Mouse (Mus musculus) midbrain, embryonic 14.5 days (tissue): ENCODE measurements around the gene Mbd5. TPM values are rescaled to one million over a fixed set of nuclear protein-coding genes. Genes with fewer than 3 reads are reported as not detected.
A peak's percentile ranks its signal among the peaks of the same experiment; 100 is the strongest.

ENCODE experiments used
- ATAC-seq: fragments of 200-750 bp; cut with Nextera tagmentation; 2 replicates; pipeline ENCODE4 v1.8.0; 2017; ENCODE audit warnings: moderate number of reproducible peaks, moderate library complexity; ENCODE audit not compliant: low FRiP score, low TSS enrichment
- DNase-seq: peaks from one replicate; pipeline ENCODE4 v3.0.0-alpha.2; 2015
- H3K27ac ChIP-seq: fragments of 300-500 bp; sonication (generic); replicated peaks from 2 replicates; pipeline ENCODE4 v1.5.1; 2014; ENCODE audit warnings: mild to moderate bottlenecking, low read depth, low read length, moderate library complexity
- H3K27me3 ChIP-seq: fragments of 300-500 bp; sonication (generic); 2 replicates; pipeline ENCODE4 v1.6.1; 2014; ENCODE audit warnings: low read length, control low read depth, mixed read lengths; ENCODE audit not compliant: control insufficient read depth, insufficient read depth
- H3K36me3 ChIP-seq: fragments of 300-500 bp; sonication (generic); 2 replicates; pipeline ENCODE4 v1.6.1; 2014; ENCODE audit warnings: low read length, control low read depth; ENCODE audit not compliant: control insufficient read depth, insufficient read depth
- H3K4me1 ChIP-seq: fragments of 300-500 bp; sonication (generic); 2 replicates; pipeline ENCODE4 v1.6.1; 2014; ENCODE audit warnings: mild to moderate bottlenecking, antibody characterized with exemption, low read length, control low read depth; ENCODE audit not compliant: control insufficient read depth, insufficient read depth
- H3K4me2 ChIP-seq: fragments of 300-500 bp; sonication (generic); 2 replicates; pipeline ENCODE4 v1.6.1; 2014; ENCODE audit warnings: mild to moderate bottlenecking, low read length, moderate library complexity
- H3K4me3 ChIP-seq: fragments of 300-500 bp; sonication (generic); replicated peaks from 2 replicates; pipeline ENCODE4 v1.5.1; 2014; ENCODE audit warnings: low read depth, low read length
- H3K9ac ChIP-seq: fragments of 300-500 bp; sonication (generic); replicated peaks from 2 replicates; pipeline ENCODE4 v1.6.1; 2014; ENCODE audit warnings: mild to moderate bottlenecking, low read length, moderate library complexity
- H3K9me3 ChIP-seq: fragments of 300-500 bp; sonication (generic); 2 replicates; pipeline ENCODE4 v1.6.1; 2016; ENCODE audit warnings: low read length, control low read depth, mixed read lengths; ENCODE audit not compliant: control insufficient read depth
- WGBS: fragments of 180-500 bp; shearing (Covaris S2); extraction: QIAGEN DNeasy Blood & Tissue Kit; methylation state at CpG from one replicate; pipeline ENCODE4 v1.1.7; 2014; 5-methylcytosine and 5-hydroxymethylcytosine counted together
- polyA plus RNA-seq: library from polyadenylated mRNA; unstranded; fragments of >200 nt; fragmentation: Nextera tagmentation; extraction: Ambion mirVana; gene quantifications from 2 replicates; pipeline ENCODE4 v1.2.1, GENCODE M21; 2014

Gene Mbd5
- polyA plus RNA-seq, 1 experiment from 2014 or later, result 40.5 TPM

DNA sequence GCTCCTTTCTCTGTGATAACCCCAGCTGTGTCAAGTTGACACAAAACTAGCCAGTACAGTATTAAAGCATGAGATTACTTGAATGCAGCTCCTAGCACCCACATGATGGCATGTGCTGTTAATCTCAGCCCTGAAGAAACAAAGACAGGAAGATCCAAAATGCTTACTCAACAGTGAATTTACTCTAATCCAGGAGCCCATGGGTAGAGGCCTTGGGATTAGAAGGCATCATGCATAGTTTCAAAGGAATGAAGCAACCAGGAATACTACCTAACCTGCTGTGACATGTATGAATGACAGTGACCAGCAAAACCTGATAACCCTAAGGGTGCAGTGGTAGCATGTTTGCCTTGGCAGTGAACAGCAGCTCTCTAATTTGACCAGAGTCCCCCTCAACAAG is 159.6 kb downstream of the Mbd5 start:
- Histone ChIP-seq H3K9me3 (no peaks in the 10 kb centered on the region), H3K4me1 (no peaks in the 10 kb centered on the region), H3K36me3 (no peaks in the 10 kb centered on the region), H3K27ac (no peak overlapping the region), H3K4me3 (no peak overlapping the region), H3K4me2 (no peak overlapping the region), H3K9ac (no peak overlapping the region), H3K27me3 (no peaks in the 10 kb centered on the region)
- ATAC-seq (no peak), DNase-seq (no peak)

- no peak overlapping the region for H3K9ac ChIP-seq
- no peaks in the 10 kb centered on the region for H3K4me1 ChIP-seq
- H3K4me3 ChIP-seq, result no peak overlapping the region
- no peaks in the 10 kb centered on the region for H3K36me3 ChIP-seq
- WGBS, result 94% methylated on average over 6 of the region's 6 CpGs
- DNase-seq (no peak), ATAC-seq (no peak)
- H3K27ac ChIP-seq, result no peak overlapping the region
- no peak overlapping the region for H3K4me2 ChIP-seq
- H3K9me3 ChIP-seq, result no peaks in the 10 kb centered on the region
- no peaks in the 10 kb centered on the region for H3K27me3 ChIP-seq
These were observed 170.6 kb downstream of the Mbd5 start for GRCm38 (mm10) chr2:49119875-49120274.

DNA sequence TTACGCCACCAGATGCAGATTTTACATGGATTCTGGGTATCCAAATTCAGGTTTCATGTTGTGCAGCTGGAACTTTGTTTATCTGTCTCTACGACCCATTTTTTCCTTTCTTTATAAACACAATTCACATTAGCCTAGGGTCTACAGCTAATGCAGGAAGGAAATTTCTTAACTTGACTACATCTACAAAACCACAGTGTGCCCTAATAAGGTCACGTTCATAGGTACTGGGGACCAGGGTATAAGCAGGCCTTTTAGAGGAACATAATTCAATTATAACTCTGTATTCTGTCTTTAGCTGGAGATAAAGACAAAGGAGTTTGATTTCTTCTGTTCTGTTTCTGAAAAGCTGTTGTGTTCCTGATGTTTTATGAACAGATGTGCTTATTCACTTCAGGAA is 172.3 kb downstream of the Mbd5 start:
- no peaks in the 10 kb centered on the region for H3K4me1 ChIP-seq
- DNase-seq (no peak), ATAC-seq (no peak)
- H3K27me3 ChIP-seq, result no peaks in the 10 kb centered on the region
- H3K4me2 ChIP-seq, result no peak overlapping the region
- H3K27ac ChIP-seq, result no peak overlapping the region
- H3K36me3 ChIP-seq, result no peaks in the 10 kb centered on the region
- H3K9me3 ChIP-seq, result no peaks in the 10 kb centered on the region
- H3K4me3 ChIP-seq, result no peak overlapping the region
- no peak overlapping the region for H3K9ac ChIP-seq
- 94% methylated on average over 3 of the region's 3 CpGs for WGBS

DNA sequence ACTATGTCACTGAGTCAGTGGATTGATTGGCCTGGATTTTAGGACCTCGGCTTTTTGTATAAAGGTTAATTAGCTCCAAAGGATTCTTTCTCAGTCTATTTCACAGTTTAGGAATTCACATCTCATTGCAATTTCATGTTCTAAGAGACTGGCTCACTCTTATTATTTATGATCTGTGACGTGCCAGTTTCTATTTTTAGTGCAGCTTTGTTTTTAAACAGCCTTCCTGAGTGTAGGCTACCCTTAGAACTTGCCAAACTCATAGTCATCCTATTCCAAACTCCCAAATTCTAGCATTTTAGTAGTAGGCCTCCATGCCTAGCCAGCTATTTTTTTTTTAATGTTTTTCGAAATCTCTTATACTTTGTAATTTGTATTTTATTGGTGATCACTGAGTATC is 192.9 kb downstream of the Mbd5 start:
- Histone ChIP-seq H3K9me3 (no peaks in the 10 kb centered on the region), H3K27me3 (no peaks in the 10 kb centered on the region), H3K9ac (no peak overlapping the region), H3K36me3 (no peaks in the 10 kb centered on the region), H3K4me2 (no peak overlapping the region), H3K4me1 (no peaks in the 10 kb centered on the region), H3K4me3 (no peak overlapping the region), H3K27ac (no peak overlapping the region)
- 86% methylated on average over 3 of the region's 3 CpGs for WGBS
- no peak for ATAC-seq
- no peak for DNase-seq

- Histone ChIP-seq H3K27ac (no peak overlapping the region), H3K4me2 (no peak overlapping the region), H3K4me3 (no peak overlapping the region), H3K36me3 (no peaks in the 10 kb centered on the region), H3K4me1 (no peaks in the 10 kb centered on the region), H3K9me3 (no peaks in the 10 kb centered on the region), H3K27me3 (no peaks in the 10 kb centered on the region), H3K9ac (no peak overlapping the region)
- no peak for ATAC-seq
- no peak for DNase-seq
- WGBS, result 85% methylated on average over 1 of the region's 1 CpGs
These were observed 204.3 kb downstream of the Mbd5 start for GRCm38 (mm10) chr2:49153649-49154048.

GRCm38 (mm10) chr2:49160232-49160947 is 211.1 kb downstream of the Mbd5 start:
- no peaks in the 10 kb centered on the region for H3K4me1 ChIP-seq
- no peak overlapping the region for H3K27ac ChIP-seq
- no peak overlapping the region for H3K4me2 ChIP-seq
- no peaks in the 10 kb centered on the region for H3K27me3 ChIP-seq
- H3K36me3 ChIP-seq, result no peaks in the 10 kb centered on the region
- WGBS, result 82% methylated on average over 5 of the region's 5 CpGs
- H3K9ac ChIP-seq, result no peak overlapping the region
- H3K9me3 ChIP-seq, result no peaks in the 10 kb centered on the region; the same call in 1 of the 2 replicates
- ATAC-seq (no peak), DNase-seq (no peak)
- no peak overlapping the region for H3K4me3 ChIP-seq

- H3K36me3 ChIP-seq, result 0 out of 2 replicates have a peak, but pooled peaks cover 3% of the 10 kb centered on the region
- no peak for ATAC-seq
- H3K4me3 ChIP-seq, result no peak overlapping the region
- H3K4me2 ChIP-seq, result no peak overlapping the region
- DNase-seq, result no peak
- 92% methylated on average over 3 of the region's 3 CpGs for WGBS
- no peaks in the 10 kb centered on the region for H3K4me1 ChIP-seq
- H3K9me3 ChIP-seq, result no peaks in the 10 kb centered on the region
- no peak overlapping the region for H3K9ac ChIP-seq
- H3K27ac ChIP-seq, result no peak overlapping the region
- H3K27me3 ChIP-seq, result no peaks in the 10 kb centered on the region
These were observed 220.5 kb downstream of the Mbd5 start for GRCm38 (mm10) chr2:49169766-49170165.

DNA sequence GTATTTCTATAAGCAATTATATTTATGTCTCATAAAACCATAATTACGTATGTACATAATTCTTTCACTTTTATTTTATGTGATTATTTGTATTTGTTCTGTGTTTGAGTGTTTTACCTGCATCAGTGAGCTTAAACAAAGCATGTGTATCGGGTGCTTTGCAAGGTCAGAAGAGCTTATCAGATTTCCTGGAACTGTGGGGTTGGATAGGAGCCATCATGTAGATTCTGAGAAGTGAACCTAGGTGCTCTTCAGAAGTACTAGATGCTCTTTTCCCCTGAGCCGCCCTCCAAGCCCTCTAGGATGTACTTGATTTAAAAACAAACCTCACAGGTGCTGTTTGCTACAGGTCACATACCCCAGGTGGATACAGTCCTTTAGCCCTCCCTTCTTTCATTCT is 227.7 kb downstream of the Mbd5 start:
- H3K36me3 ChIP-seq, result no peaks in the 10 kb centered on the region
- no peak overlapping the region for H3K4me3 ChIP-seq
- no peaks in the 10 kb centered on the region for H3K4me1 ChIP-seq
- 93% methylated on average over 3 of the region's 3 CpGs for WGBS
- no peaks in the 10 kb centered on the region for H3K9me3 ChIP-seq
- no peak for ATAC-seq
- no peak overlapping the region for H3K27ac ChIP-seq
- DNase-seq, result no peak
- H3K4me2 ChIP-seq, result no peak overlapping the region
- no peaks in the 10 kb centered on the region for H3K27me3 ChIP-seq
- H3K9ac ChIP-seq, result no peak overlapping the region

DNA sequence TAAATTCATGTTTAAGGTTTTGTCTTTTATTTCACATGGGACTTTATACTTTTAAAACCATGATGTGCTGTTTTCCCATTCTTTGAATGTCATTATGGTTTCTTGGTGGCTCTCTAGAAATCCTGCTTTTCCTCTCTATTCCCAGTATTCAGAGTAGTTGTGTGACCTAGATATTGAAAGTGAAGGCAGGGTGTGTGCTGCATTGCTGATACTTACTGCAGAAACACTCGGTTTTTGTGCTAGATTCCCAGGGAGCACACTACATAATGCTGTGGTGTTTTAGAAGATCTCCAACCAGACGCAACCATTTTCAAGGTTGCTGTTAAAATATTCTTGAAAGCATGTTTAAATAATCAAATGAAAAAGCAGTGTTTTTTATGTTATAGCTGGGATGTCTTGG is 241.7 kb downstream of the Mbd5 start:
- H3K27ac ChIP-seq, result no peak overlapping the region
- DNase-seq, result peak; percentile 4
- whole genome bisulfite sequencing, result 71% methylated on average over 2 of the region's 2 CpGs

More for the DNA sequence above, 241.7 kb downstream of the Mbd5 start:
- H3K4me2 ChIP-seq, result no peak overlapping the region
- H3K4me3 ChIP-seq, result no peak overlapping the region
- H3K36me3 ChIP-seq, result no peaks in the 10 kb centered on the region
- no peaks in the 10 kb centered on the region for H3K27me3 ChIP-seq
- no peaks in the 10 kb centered on the region for H3K4me1 ChIP-seq
- ATAC-seq, result no peak
- no peaks in the 10 kb centered on the region for H3K9me3 ChIP-seq
- no peak overlapping the region for H3K9ac ChIP-seq
